Mouse (Mus musculus): Measurements from ENCODE around the gene Slc44a2. TPM values are rescaled to one million over a fixed set of nuclear protein-coding genes. Genes with fewer than 3 reads are reported as not detected.

Gene Slc44a2
- total RNA-seq, 1 experiment from 2014 or later = 230 TPM

DNA sequence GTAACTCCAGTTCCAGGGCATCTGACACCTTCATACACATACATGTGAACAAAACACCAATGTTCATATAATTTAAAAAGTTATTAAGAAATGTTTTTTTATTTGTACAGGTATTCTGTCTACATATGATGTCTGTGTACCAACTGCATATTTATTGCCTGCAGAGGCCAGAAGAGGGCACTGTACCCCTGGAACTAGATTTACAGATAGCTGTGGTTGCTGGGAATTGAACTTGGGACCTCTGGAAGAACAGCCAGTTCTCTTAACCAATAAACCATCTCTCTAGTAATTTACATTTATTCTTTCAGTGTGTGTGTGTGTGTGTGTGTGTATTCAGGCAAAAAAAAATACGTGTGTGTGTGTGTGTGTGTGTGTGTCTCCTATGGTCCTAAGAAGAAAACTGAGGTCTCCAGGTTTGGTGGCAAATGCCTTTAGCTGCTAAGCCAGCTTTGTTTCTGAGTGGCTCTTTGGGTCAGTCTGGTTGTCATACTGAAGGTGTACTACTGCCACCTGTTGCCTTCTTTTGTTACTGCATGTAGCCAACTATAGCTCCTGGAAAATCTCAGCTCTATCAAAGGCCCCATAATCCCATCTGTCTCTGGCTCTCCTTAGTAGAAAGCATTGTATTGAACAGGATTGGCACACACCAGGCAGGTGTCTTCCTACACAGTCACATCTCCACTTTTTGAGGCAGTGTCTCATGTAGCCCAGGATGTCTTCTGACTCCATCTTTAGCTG lies 36.7 kb downstream of the Slc44a2 start:
- peak; percentile 88 for ATAC-seq (replicated peaks; ENCODE audit: insufficient number of reproducible peaks, low FRiP score, low TSS enrichment, poor library complexity, severe bottlenecking)

DNA sequence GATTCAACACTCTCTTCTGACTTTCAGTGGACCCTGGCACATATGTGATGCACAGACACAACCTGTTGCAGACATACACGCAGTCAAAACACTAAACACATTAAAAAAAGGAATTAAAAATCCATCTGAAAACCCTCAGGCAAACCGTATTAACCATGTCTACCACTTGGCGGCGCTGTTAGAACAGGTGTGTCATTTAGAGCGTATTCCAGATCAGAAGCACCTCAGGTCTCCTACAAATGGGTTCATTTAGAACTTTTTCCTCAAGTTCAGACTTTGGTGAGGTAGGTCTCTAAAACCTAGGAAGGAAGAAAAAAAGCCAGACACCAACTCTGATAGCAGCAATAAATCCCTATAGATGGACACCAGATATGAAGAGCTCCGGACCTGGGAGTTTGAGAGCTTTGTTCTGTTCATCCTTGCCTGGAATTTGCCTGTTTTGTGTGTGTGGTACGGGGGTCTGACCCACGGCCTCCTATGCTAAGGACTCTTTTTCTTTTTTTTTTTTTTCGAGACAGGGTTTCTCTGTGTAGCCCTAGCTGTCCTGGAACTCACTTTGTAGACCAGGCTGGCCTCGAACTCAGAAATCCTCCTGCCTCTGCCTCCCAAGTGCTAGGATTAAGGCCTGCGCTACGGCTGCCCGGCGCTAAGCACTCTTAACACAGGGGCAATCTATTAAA lies 46.2 kb downstream of the Slc44a2 start:
- ATAC-seq (replicated peaks; ENCODE audit: insufficient number of reproducible peaks, low FRiP score, low TSS enrichment, poor library complexity, severe bottlenecking) = no peak

DNA sequence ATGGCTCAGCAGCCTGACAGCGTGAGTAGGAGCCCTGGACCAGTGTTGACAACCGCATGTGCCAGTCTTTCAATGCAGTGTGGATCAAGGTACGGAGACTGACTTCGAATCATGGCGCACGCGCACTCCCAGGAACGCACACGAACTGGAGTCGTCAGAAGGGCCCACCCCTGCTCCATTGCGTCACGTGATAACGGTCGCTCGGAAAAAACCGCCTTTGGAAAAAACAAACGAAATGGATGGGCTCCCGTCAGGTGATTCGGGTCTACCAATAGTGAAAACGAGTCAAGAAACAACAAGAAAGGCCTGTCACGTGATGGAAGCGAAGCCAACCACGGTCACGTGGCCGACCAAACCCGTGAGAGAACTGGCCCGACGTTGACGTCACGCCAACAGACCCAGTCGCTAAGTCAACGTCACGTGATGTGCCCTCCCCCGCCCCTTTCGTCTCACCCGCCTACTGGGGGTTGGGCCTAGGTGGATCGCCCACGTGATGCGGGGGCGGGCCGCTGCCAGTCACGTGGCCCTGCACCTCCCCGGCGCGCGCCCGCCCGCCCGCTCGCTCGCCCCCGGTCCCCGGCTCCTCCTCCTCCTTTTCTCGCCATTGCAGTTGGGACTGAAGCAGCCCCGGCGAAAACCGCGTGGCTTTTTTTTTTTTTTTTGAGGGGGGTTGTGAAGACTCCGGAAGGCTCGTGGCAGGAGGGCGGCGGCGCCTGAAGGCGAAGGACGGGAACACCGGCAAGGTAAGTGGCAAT lies 47.0 kb downstream of the Slc44a2 start, which contains the start of gene Ilf3:
Gene Ilf3, plus strand, starts transcription at position 515 of the 755 bp plus-strand sequence.
- ATAC-seq (replicated peaks; ENCODE audit: insufficient number of reproducible peaks, low FRiP score, low TSS enrichment, poor library complexity, severe bottlenecking) = peak; percentile 90

DNA sequence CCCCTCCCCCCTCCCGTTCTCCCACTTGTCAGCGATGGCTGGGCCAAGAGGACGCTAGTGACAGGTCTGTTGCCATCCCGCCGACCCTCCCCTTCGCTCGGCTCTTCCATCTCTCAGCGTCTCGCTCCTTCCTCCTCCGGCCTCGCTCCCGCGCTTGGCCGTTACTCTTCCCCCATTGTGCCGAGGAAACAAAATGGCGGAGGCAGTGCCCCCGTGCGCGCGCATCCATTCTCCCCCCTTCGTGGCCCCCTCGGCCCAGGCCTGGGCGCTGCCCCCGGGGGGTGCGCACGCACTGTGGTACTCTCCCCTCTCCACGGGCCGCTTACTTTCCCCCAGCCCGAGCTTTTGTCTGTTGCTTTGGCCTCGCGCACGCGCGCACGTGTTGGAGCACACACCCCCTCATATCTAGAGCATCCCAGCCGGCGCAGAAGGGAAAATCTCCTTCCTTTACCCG lies 47.7 kb downstream of the Slc44a2 start:
- ATAC-seq (replicated peaks; ENCODE audit: insufficient number of reproducible peaks, low FRiP score, low TSS enrichment, poor library complexity, severe bottlenecking) = peak; percentile 28

DNA sequence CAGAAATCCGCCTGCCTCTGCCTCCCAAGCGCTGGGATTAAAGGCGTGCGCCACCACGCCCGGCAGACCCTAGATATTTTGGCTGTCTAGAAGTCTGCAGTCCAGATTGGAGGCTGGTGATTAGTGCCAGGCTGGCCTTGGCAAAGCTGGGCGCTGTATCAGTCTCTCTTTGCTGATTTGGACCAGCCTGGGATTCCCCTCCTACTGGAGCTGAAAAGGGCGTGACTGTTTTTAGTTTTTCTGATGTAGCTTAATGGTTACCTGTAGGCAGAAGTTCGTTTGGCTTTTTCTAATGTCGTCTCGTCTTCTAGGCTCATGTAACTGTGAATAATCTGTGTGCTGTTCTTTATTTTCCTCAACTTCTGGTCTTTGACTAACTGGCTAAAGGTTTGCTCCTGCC lies 48.6 kb downstream of the Slc44a2 start:
- ATAC-seq (replicated peaks; ENCODE audit: insufficient number of reproducible peaks, low FRiP score, low TSS enrichment, poor library complexity, severe bottlenecking) = no peak

DNA sequence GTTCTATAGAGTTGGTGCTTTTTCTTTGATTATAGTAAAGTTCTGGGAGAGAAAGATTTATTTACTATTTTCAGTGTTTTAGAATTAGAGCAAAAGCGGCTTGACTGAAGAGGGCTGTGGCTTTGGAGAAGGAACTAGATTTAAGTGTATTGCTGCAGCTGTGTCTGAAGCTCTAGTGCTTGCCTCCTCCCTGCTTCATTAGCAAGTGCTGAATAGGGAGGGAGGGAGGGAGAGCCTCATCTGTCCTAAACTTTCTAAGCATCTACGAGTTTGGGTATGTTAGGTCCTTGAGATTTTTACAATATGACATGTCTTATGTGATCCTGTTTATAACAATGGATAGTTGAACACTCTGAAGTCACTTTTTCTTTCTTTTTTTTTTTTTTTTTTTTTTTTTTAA lies 50.4 kb downstream of the Slc44a2 start:
- ATAC-seq (replicated peaks; ENCODE audit: insufficient number of reproducible peaks, low FRiP score, low TSS enrichment, poor library complexity, severe bottlenecking) = no peak

DNA sequence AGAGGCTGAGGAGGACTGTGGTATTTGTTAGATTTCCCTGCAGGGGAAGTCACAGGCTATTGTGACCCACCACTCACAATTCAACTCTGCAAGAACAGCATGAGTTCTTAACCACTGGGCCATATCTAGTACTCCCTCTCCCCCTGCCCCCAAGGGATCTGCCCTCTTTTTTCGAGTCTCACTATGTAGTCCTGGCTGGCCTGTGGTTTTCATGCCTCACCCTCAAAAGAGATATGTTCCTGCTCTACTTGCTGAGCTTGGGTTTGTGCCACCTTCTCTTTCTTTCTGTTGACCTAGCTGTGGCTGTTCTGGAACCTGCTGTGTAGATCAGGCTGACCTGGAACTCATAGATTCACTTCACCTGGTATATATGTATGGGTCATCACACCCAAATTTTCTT lies 52.0 kb downstream of the Slc44a2 start:
- ATAC-seq (replicated peaks; ENCODE audit: insufficient number of reproducible peaks, low FRiP score, low TSS enrichment, poor library complexity, severe bottlenecking) = no peak

DNA sequence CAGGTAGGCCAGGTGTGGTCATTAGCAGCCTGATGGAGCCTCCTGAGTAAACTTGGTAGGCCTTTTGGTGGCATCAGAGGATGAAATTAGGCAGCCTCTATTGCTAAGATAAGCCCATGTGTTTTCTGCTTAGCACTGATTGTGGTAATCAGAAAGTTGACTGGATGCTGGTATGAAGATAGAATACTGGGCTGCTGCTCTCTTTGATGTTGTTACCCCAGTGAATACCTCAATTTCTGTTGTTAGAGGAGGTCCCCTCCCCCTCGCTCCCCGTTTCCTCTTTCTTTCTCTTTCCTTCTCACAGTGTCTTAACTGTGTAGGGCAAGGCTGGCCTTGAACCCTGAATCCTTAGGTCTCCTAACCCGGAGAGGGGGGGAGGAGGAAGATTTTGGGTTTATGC lies 58.7 kb downstream of the Slc44a2 start:
- ATAC-seq (replicated peaks; ENCODE audit: insufficient number of reproducible peaks, low FRiP score, low TSS enrichment, poor library complexity, severe bottlenecking) = no peak

DNA sequence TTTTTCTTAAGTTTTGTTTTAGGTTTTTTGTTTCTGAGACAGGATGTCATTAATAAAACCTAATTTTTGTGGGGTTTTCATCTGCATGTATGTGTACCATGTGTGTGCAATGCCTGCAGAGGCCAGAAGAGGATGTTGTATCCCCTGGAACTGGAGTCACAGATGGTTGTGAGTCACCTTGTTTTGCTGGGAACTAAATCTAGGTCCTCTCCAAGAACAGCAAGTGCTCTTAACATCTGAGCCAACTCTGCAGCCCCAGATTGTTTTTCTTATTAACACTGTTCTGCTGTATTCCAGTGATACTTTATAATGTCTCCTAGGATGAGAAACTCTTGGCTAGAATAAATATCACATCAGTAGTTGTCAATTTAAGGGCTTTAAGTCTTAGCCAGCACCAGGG lies 60.4 kb downstream of the Slc44a2 start:
- no peak for ATAC-seq (replicated peaks; ENCODE audit: insufficient number of reproducible peaks, low FRiP score, low TSS enrichment, poor library complexity, severe bottlenecking)

DNA sequence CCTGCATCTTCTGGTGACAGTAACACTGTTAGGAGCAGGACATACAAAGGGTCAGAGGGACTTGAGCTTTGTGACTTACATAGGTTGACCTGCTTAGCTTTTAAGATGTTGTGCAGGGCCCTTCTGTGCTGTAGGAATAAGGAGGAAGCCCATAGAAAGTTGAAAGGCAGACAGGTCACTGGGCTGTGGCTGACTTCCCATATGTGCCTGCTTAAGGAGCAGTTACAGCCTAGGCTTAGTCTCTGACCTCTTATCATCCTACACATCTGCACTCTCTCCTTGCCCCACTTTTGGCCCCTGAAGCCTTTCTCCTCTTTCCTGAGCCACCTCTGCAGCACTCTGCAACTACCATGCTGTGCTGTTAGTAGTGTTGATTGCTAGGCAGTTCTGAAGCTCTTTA lies 63.5 kb downstream of the Slc44a2 start:
- no peak for ATAC-seq (replicated peaks; ENCODE audit: insufficient number of reproducible peaks, low FRiP score, low TSS enrichment, poor library complexity, severe bottlenecking)

DNA sequence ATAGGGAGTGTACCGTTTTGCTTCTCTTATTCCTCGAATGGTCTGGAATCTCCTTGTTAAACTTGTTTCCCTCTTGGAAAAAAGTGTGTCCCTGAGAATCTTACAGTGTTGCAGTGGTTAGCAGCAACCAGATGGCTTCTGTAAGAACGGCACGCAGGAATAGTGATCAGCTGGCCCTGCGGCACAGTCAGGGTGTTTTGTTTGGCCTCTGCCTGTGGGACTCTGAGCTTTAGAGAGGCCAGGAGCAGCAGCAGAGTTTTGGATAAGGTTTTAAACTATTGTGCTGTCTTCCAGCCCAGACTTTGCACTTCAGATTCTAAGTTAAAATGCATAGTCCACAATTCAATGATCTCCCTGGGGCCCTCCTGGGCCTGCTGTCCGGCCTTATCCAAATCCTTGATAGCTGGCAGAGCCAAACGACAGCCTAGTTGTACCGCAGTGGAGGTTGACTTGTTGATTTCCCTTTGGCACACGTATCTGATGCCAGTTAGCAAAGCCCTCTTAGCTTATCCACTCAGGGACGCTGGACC lies 72.2 kb downstream of the Slc44a2 start:
- no peak for ATAC-seq (replicated peaks; ENCODE audit: insufficient number of reproducible peaks, low FRiP score, low TSS enrichment, poor library complexity, severe bottlenecking)

DNA sequence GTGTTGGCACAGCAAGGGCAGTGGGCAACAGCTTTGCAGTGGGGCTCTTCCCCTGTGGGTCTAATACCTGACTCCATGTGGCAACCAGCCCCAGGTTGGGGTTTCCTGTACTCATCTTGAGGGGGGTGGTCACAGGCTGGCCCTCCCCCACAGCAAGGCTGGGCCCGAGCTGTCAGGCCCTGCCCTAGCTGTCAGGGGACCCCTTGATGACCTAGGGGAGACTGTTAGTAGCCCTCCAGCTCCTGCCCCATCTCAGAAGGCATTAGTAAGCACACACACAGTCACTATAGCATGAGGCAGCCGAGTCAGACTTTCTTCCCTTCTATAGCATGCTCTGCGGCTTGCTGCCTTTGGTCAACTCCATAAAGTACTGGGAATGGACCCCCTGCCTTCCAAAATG lies 75.2 kb downstream of the Slc44a2 start:
- no peak for ATAC-seq (replicated peaks; ENCODE audit: insufficient number of reproducible peaks, low FRiP score, low TSS enrichment, poor library complexity, severe bottlenecking)

DNA sequence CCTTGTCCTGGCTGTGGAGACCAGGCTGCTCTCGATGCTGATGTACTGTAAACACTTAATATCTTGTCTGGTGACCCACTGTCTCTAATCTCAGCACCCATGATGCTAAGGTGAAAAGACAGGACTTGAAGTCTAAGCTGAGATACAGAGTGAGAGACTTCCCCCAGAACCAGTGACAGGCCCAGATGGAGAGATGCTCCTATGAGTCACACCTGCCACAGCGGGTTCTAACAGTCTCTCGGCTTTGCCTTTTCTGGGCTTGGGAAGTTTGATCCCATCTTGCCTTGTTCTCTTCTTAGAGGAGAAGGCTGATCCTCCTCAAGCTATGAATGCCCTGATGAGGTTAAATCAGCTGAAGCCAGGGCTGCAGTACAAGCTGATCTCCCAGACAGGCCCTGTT lies 76.7 kb downstream of the Slc44a2 start:
- no peak for ATAC-seq (replicated peaks; ENCODE audit: insufficient number of reproducible peaks, low FRiP score, low TSS enrichment, poor library complexity, severe bottlenecking)

DNA sequence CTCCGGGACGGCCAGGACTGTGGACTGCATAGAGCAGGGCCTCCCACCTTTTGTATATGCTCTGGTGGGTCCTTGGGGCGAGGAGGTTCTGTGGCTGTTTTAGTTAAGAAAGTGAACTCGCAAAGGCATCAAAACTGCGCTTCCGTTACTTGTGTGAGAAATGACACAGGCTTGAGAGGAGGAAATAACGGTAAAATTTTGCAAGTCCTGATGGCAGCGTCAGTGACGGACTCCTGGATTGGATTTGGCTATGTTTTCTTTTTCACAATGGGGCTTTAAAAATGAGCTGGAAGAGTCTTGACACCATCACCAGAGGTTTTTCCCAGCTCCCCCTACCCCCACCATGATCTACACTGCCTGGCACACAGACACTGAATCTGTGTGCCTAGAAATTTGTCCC lies 80.5 kb downstream of the Slc44a2 start:
- ATAC-seq (replicated peaks; ENCODE audit: insufficient number of reproducible peaks, low FRiP score, low TSS enrichment, poor library complexity, severe bottlenecking) = no peak

DNA sequence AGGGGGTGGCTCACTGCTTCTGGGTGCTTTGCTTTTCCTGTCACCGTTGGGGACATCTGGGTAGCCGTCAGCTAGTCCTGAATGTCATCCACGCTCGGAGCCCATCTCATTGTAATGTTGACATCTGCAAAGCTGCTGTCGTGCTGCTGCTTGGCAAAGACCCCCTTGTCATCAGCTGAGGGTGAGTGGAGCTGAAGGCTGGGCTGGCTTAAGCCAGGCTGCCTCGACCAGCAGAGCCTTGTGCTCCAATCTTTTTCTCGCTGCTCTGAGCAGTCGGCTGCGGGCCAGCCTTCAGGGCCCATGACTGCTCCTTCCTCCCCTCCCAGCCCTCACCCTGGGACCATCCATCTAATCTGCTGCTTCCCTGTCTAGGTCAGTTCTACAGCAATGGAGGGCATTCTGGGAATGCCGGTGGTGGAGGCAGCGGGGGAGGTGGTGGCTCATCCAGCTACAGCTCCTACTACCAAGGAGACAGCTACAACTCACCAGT lies 82.3 kb downstream of the Slc44a2 start:
- no peak for ATAC-seq (replicated peaks; ENCODE audit: insufficient number of reproducible peaks, low FRiP score, low TSS enrichment, poor library complexity, severe bottlenecking)

DNA sequence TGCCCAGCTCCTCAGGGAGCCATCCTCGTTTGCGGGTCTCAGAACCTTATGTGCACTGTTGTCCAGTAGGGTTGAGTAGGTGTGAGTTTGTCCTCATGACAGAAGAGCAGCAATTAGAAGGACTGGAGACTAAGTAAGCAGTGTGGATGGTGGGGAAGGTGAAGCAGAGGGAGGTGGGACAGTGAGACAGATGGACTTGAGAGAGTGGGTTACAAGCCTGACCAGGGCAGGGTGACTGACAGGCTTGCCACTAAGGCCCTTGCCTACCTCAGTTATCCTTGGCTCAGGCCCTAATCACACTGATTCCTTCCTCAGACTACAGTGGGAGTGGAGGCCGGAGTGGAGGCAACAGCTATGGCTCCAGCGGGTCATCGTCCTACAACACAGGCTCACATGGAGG lies 83.2 kb downstream of the Slc44a2 start:
- no peak for ATAC-seq (replicated peaks; ENCODE audit: insufficient number of reproducible peaks, low FRiP score, low TSS enrichment, poor library complexity, severe bottlenecking)
